Mouse (Mus musculus): ENCODE measurements at regions not wholly inside any gene's neighbourhood (a gene's known extent, or its start where the extent isn't known, plus 50 kb on each side); places are given as distances from the start of the nearest gene placed in this dataset.

- Histone ChIP-seq H3K9me3 (ENCODE audit: low read length) (no peaks in the 10 kb centered on the region), H3K4me3 (ENCODE audit: low read depth, low read length) (no peak overlapping the region), H3K27ac (ENCODE audit: low read depth) (no peak overlapping the region), H3K4me2 (ENCODE audit: low read depth, low read length) (no peak overlapping the region), H3K4me1 (ENCODE audit: insufficient read depth) (no peaks in the 10 kb centered on the region), H3K27me3 (ENCODE audit: insufficient read depth, low read length) (no peaks in the 10 kb centered on the region), H3K9ac (replicated peaks) (no peak overlapping the region), H3K36me3 (replicated peaks; ENCODE audit: insufficient read depth, low read length) (no peaks in the 10 kb centered on the region)
- no peak for ATAC-seq
- TF ChIP-seq EP300 (IDR thresholded peaks at IDR 0.05; ENCODE audit: low read depth): no peak
- TF ChIP-seq CTCF (IDR thresholded peaks at IDR 0.05; ENCODE audit: low read depth): no peak
- WGBS (ENCODE audit: insufficient replicate concordance): 37% methylated on average over 5 of the region's 5 CpGs
- DNase-seq: no peak
Measured at GRCm38 (mm10) chr19:14343890-14344289, 254.0 kb downstream of the Tle4 start.

DNA sequence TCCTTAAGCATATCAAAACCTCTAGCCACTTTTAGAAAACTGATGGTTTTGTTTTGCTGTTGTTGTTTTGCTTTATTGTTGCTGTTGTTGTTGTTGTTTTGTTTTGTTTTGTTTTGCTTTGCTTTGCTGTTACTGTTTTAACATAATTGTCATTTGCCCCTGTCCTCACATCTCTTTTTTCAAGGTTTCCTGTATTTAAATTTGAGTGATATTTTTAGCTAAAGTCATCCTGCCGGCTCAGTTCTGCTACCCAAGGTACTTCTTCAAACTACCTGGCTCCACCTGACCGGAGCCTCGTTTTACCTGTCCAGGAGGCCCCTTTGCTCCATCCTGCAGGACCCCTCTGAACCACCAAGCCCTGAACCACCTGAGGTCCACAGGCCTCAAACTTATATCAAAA lies 253.4 kb downstream of the Tle4 start:
- DNase-seq (no peak), ATAC-seq (no peak)
- Histone ChIP-seq H3K36me3 (replicated peaks; ENCODE audit: insufficient read depth, low read length) (no peaks in the 10 kb centered on the region), H3K27ac (ENCODE audit: low read depth) (no peak overlapping the region), H3K27me3 (ENCODE audit: insufficient read depth, low read length) (no peaks in the 10 kb centered on the region), H3K9me3 (ENCODE audit: low read length) (no peaks in the 10 kb centered on the region), H3K9ac (replicated peaks) (no peak overlapping the region), H3K4me3 (ENCODE audit: low read depth, low read length) (no peak overlapping the region), H3K4me1 (ENCODE audit: insufficient read depth) (no peaks in the 10 kb centered on the region), H3K4me2 (ENCODE audit: low read depth, low read length) (no peak overlapping the region)
- 60% methylated on average over 3 of the region's 3 CpGs for WGBS (ENCODE audit: insufficient replicate concordance)
- no peak for TF ChIP-seq EP300 (IDR thresholded peaks at IDR 0.05; ENCODE audit: low read depth)

DNA sequence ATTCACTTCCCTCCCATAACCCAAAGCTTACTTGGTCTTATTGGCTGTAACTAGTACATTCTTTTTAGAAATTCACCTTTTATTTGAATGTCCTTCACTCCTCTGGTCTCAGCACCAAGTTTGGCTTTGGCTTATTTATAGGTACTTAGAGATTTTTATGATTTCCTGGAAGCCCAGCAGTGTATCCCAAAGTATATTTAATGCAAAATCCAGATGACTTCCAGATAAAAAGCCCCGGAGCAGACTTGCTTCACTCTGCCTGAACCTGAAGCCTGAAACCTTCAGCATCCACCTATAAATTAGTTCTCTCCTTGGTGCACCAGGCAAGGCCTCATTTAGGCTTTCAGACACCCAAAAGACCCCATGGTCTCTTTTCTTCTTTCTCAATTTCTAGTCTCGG lies 250.8 kb downstream of the Tle4 start:
- H3K4me2 ChIP-seq (ENCODE audit: low read depth, low read length): no peak overlapping the region
- no peak overlapping the region for H3K9ac ChIP-seq (replicated peaks)
- no peaks in the 10 kb centered on the region for H3K36me3 ChIP-seq (replicated peaks; ENCODE audit: insufficient read depth, low read length)
- H3K27me3 ChIP-seq (ENCODE audit: insufficient read depth, low read length): no peaks in the 10 kb centered on the region
- H3K9me3 ChIP-seq (ENCODE audit: low read length): no peaks in the 10 kb centered on the region
- DNase-seq (no peak), ATAC-seq (no peak)
- H3K27ac ChIP-seq (ENCODE audit: low read depth): no peak overlapping the region
- no peaks in the 10 kb centered on the region for H3K4me1 ChIP-seq (ENCODE audit: insufficient read depth)
- 66% methylated on average over 2 of the region's 2 CpGs for WGBS (ENCODE audit: insufficient replicate concordance)
- H3K4me3 ChIP-seq (ENCODE audit: low read depth, low read length): no peak overlapping the region
- TF ChIP-seq EP300 (IDR thresholded peaks at IDR 0.05; ENCODE audit: low read depth): no peak
- TF ChIP-seq CTCF (IDR thresholded peaks at IDR 0.05; ENCODE audit: low read depth): no peak

DNA sequence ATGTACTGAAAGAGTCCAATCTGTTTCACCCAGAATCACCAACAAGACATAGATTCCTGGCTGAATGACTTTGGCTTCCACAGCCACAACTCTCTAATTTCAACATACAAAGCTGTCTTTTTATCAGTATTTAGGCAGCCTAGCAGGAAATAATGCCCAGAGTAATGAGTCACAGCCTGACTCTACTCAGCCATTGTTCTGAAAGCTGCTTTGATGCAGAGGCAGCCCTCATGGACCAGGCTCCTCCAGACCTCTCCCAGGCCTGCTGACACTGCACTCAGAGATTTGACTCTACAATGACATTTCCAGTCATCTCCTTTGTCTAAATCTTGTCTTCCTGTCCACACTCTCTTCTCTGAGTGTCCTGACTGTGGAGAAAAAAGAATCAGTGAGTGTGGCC lies 250.4 kb downstream of the Tle4 start:
- Histone ChIP-seq H3K27ac (ENCODE audit: low read depth) (no peak overlapping the region), H3K4me2 (ENCODE audit: low read depth, low read length) (no peak overlapping the region), H3K27me3 (ENCODE audit: insufficient read depth, low read length) (no peaks in the 10 kb centered on the region), H3K4me1 (ENCODE audit: insufficient read depth) (no peaks in the 10 kb centered on the region), H3K4me3 (ENCODE audit: low read depth, low read length) (no peak overlapping the region), H3K9me3 (ENCODE audit: low read length) (no peaks in the 10 kb centered on the region), H3K36me3 (replicated peaks; ENCODE audit: insufficient read depth, low read length) (no peaks in the 10 kb centered on the region), H3K9ac (replicated peaks) (no peak overlapping the region)
- DNase-seq (no peak), ATAC-seq (peak; percentile 36; the same call in 1 of the 2 replicates)
- TF ChIP-seq EP300 (IDR thresholded peaks at IDR 0.05; ENCODE audit: low read depth) (no peak), CTCF (IDR thresholded peaks at IDR 0.05; ENCODE audit: low read depth) (no peak)

GRCm38 (mm10) chr19:14349753-14350152 lies 248.1 kb downstream of the Tle4 start:
- no peak for ATAC-seq
- no peak overlapping the region for H3K27ac ChIP-seq (ENCODE audit: low read depth)
- 79% methylated on average over 2 of the region's 2 CpGs for WGBS (ENCODE audit: insufficient replicate concordance)
- H3K9ac ChIP-seq (replicated peaks): no peak overlapping the region
- no peak overlapping the region for H3K4me3 ChIP-seq (ENCODE audit: low read depth, low read length)
- no peaks in the 10 kb centered on the region for H3K27me3 ChIP-seq (ENCODE audit: insufficient read depth, low read length)
- H3K4me2 ChIP-seq (ENCODE audit: low read depth, low read length): no peak overlapping the region
- H3K9me3 ChIP-seq (ENCODE audit: low read length): no peaks in the 10 kb centered on the region
- TF ChIP-seq CTCF (IDR thresholded peaks at IDR 0.05; ENCODE audit: low read depth): no peak
- no peak for TF ChIP-seq EP300 (IDR thresholded peaks at IDR 0.05; ENCODE audit: low read depth)
- H3K4me1 ChIP-seq (ENCODE audit: insufficient read depth): no peaks in the 10 kb centered on the region
- no peak for DNase-seq
- H3K36me3 ChIP-seq (replicated peaks; ENCODE audit: insufficient read depth, low read length): no peaks in the 10 kb centered on the region

DNA sequence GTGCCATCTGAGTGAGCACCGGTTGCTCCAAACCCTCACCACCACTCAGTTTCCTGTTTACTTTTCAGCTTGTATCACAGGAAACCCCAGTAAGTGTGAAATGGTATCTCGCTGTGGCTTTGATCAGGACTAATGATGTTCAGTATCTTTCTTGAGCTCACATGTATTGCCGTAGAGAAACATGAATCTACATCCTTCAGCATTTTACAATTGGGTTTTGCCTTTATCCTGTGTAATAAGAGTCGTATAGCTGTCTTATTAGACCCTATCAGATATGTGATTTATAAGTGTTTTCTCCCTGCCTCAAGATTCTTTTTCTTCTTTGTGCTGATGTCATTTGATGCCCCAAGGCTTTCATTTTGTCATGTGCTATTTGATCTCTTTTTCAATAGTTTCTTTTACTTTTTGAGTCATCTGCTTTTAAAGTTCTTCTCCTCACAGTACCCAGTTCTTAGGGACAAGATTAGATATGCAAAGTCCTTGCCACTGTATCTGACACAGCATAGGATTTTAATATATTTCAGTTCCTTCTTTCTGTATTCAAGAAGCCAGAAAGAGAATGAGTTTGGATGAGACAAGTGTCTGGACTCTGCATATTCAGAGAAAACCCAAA lies 246.0 kb downstream of the Tle4 start:
- Histone ChIP-seq H3K27me3 (ENCODE audit: insufficient read depth, low read length) (no peaks in the 10 kb centered on the region), H3K9ac (replicated peaks) (no peak overlapping the region), H3K4me3 (ENCODE audit: low read depth, low read length) (no peak overlapping the region), H3K36me3 (replicated peaks; ENCODE audit: insufficient read depth, low read length) (no peaks in the 10 kb centered on the region), H3K4me2 (ENCODE audit: low read depth, low read length) (no peak overlapping the region), H3K9me3 (ENCODE audit: low read length) (no peaks in the 10 kb centered on the region), H3K27ac (ENCODE audit: low read depth) (no peak overlapping the region), H3K4me1 (ENCODE audit: insufficient read depth) (no peaks in the 10 kb centered on the region)
- ATAC-seq (no peak), DNase-seq (no peak)
- WGBS (ENCODE audit: insufficient replicate concordance): 32% methylated on average over 4 of the region's 4 CpGs
- TF ChIP-seq EP300 (IDR thresholded peaks at IDR 0.05; ENCODE audit: low read depth) (no peak), CTCF (IDR thresholded peaks at IDR 0.05; ENCODE audit: low read depth) (no peak)

- H3K4me3 ChIP-seq (ENCODE audit: low read depth, low read length): no peak overlapping the region
- DNase-seq (no peak), ATAC-seq (no peak)
- 78% methylated on average over 3 of the region's 3 CpGs for WGBS (ENCODE audit: insufficient replicate concordance)
- no peaks in the 10 kb centered on the region for H3K36me3 ChIP-seq (replicated peaks; ENCODE audit: insufficient read depth, low read length)
- no peaks in the 10 kb centered on the region for H3K27me3 ChIP-seq (ENCODE audit: insufficient read depth, low read length)
- H3K4me1 ChIP-seq (ENCODE audit: insufficient read depth): no peaks in the 10 kb centered on the region
- TF ChIP-seq CTCF (IDR thresholded peaks at IDR 0.05; ENCODE audit: low read depth) (no peak), EP300 (IDR thresholded peaks at IDR 0.05; ENCODE audit: low read depth) (no peak)
- no peaks in the 10 kb centered on the region for H3K9me3 ChIP-seq (ENCODE audit: low read length)
- H3K9ac ChIP-seq (replicated peaks): no peak overlapping the region
- no peak overlapping the region for H3K4me2 ChIP-seq (ENCODE audit: low read depth, low read length)
- H3K27ac ChIP-seq (ENCODE audit: low read depth): no peak overlapping the region
Measured at GRCm38 (mm10) chr19:14352551-14352950, 245.3 kb downstream of the Tle4 start.
